Mouse (Mus musculus) midbrain, embryonic 16.5 days (tissue): Measurements from ENCODE around the gene Taf12. TPM values are rescaled to one million over a fixed set of nuclear protein-coding genes. Genes with fewer than 3 reads are reported as not detected.
A peak's percentile ranks its signal among the peaks of the same experiment; 100 is the strongest.

ENCODE experiments used
- ATAC-seq: fragments of 200-750 bp; cut with Nextera tagmentation; 2 replicates; pipeline ENCODE4 v1.8.0; 2017; ENCODE audit warnings: moderate TSS enrichment
- H3K27ac ChIP-seq: fragments of 300-500 bp; sonication (generic); 2 replicates; pipeline ENCODE4 v1.5.1; 2014; ENCODE audit warnings: mild to moderate bottlenecking, low read length, mixed read lengths
- H3K27me3 ChIP-seq: fragments of 300-500 bp; sonication (generic); 2 replicates; pipeline ENCODE4 v1.6.1; 2014; ENCODE audit warnings: low read depth, low read length, mixed read lengths; ENCODE audit not compliant: control insufficient read depth, insufficient read depth
- H3K36me3 ChIP-seq: fragments of 300-500 bp; sonication (generic); 2 replicates; pipeline ENCODE4 v1.6.1; 2014; ENCODE audit warnings: mild to moderate bottlenecking, low read length, moderate library complexity, mixed read lengths; ENCODE audit not compliant: control insufficient read depth, insufficient read depth
- H3K4me1 ChIP-seq: fragments of 300-500 bp; sonication (generic); 2 replicates; pipeline ENCODE4 v1.6.1; 2014; ENCODE audit warnings: mild to moderate bottlenecking, low read length, mixed read lengths; ENCODE audit not compliant: control insufficient read depth, insufficient read depth
- H3K4me2 ChIP-seq: fragments of 300-500 bp; sonication (generic); 2 replicates; pipeline ENCODE4 v1.6.1; 2014; ENCODE audit warnings: mild to moderate bottlenecking, low read length, mixed read lengths
- H3K4me3 ChIP-seq: fragments of 300-500 bp; sonication (generic); 2 replicates; pipeline ENCODE4 v1.5.1; 2014; ENCODE audit warnings: low read depth, mild to moderate bottlenecking, low read length, moderate library complexity, mixed read lengths
- H3K9ac ChIP-seq: fragments of 300-500 bp; sonication (generic); 2 replicates; pipeline ENCODE4 v1.6.1; 2014; ENCODE audit warnings: low read depth, low read length, mixed read lengths
- H3K9me3 ChIP-seq: fragments of 300-500 bp; sonication (generic); replicated peaks from 2 replicates; pipeline ENCODE4 v1.6.1; 2014; ENCODE audit warnings: mild to moderate bottlenecking, low read length, mixed read lengths; ENCODE audit not compliant: control insufficient read depth, poor library complexity, severe bottlenecking
- WGBS: fragments of 180-500 bp; shearing (Covaris S2); extraction: QIAGEN DNeasy Blood & Tissue Kit; methylation state at CpG from one replicate; pipeline ENCODE4 v1.1.7; 2014; 5-methylcytosine and 5-hydroxymethylcytosine counted together
- polyA plus RNA-seq: library from polyadenylated mRNA; unstranded; fragments of >200 nt; fragmentation: Nextera tagmentation; extraction: Ambion mirVana; gene quantifications from 2 replicates; pipeline ENCODE4 v1.2.1, GENCODE M21; 2015

The Taf12 gene
- polyA plus RNA-seq, 1 experiment from 2014 or later = 42.8 TPM

- Histone ChIP-seq H3K9ac (no peak overlapping the region), H3K4me2 (no peak overlapping the region), H3K27ac (no peak overlapping the region), H3K4me3 (no peak overlapping the region), H3K9me3 (no peaks in the 10 kb centered on the region), H3K4me1 (no peaks in the 10 kb centered on the region), H3K27me3 (no peaks in the 10 kb centered on the region), H3K36me3 (peaks cover 23% of the 10 kb centered on the region)
- 82% methylated on average over 12 of the region's 12 CpGs for WGBS
- no peak for ATAC-seq
These were observed 17.6 kb downstream of the Taf12 start for GRCm38 (mm10) chr4:132291624-132292335.

- Histone ChIP-seq H3K4me2 (no peak overlapping the region), H3K36me3 (peaks cover 20% of the 10 kb centered on the region), H3K27me3 (no peaks in the 10 kb centered on the region), H3K4me1 (no peaks in the 10 kb centered on the region), H3K9me3 (no peaks in the 10 kb centered on the region), H3K9ac (no peak overlapping the region), H3K27ac (no peak overlapping the region), H3K4me3 (no peak overlapping the region)
- ATAC-seq = no peak
- WGBS = 41% methylated on average over 4 of the region's 4 CpGs
These were observed 18.8 kb downstream of the Taf12 start for GRCm38 (mm10) chr4:132292988-132293387.

GRCm38 (mm10) chr4:132293682-132294240 lies 19.6 kb downstream of the Taf12 start:
- WGBS = 82% methylated on average over 7 of the region's 7 CpGs
- H3K27me3 ChIP-seq = no peaks in the 10 kb centered on the region
- no peak for ATAC-seq
- no peak overlapping the region for H3K4me2 ChIP-seq
- no peak overlapping the region for H3K9ac ChIP-seq
- no peak overlapping the region for H3K27ac ChIP-seq
- H3K4me1 ChIP-seq = no peaks in the 10 kb centered on the region
- peaks cover 20% of the 10 kb centered on the region for H3K36me3 ChIP-seq
- H3K9me3 ChIP-seq = no peaks in the 10 kb centered on the region
- no peak overlapping the region for H3K4me3 ChIP-seq

- Histone ChIP-seq H3K4me2 (no peak overlapping the region), H3K27ac (no peak overlapping the region), H3K27me3 (no peaks in the 10 kb centered on the region), H3K4me3 (no peak overlapping the region), H3K36me3 (peaks cover 13% of the 10 kb centered on the region), H3K9ac (no peak overlapping the region), H3K9me3 (no peaks in the 10 kb centered on the region), H3K4me1 (no peaks in the 10 kb centered on the region)
- 43% methylated on average over 8 of the region's 8 CpGs for WGBS
- no peak for ATAC-seq
These were observed 21.7 kb downstream of the Taf12 start for GRCm38 (mm10) chr4:132295696-132296390.

GRCm38 (mm10) chr4:132299849-132300248 lies 25.7 kb downstream of the Taf12 start:
- Histone ChIP-seq H3K9me3 (no peaks in the 10 kb centered on the region), H3K4me1 (0 out of 2 replicates have a peak, but pooled peaks cover 2% of the 10 kb centered on the region), H3K27ac (no peak overlapping the region), H3K4me3 (no peak overlapping the region), H3K4me2 (no peak overlapping the region), H3K27me3 (no peaks in the 10 kb centered on the region), H3K9ac (no peak overlapping the region), H3K36me3 (no peaks in the 10 kb centered on the region)
- no peak for ATAC-seq
- 91% methylated on average over 1 of the region's 1 CpGs for WGBS

GRCm38 (mm10) chr4:132301486-132301885 lies 27.3 kb downstream of the Taf12 start:
- 0 out of 2 replicates have a peak, but pooled peaks cover 2% of the 10 kb centered on the region for H3K4me1 ChIP-seq
- no peaks in the 10 kb centered on the region for H3K27me3 ChIP-seq
- ATAC-seq = no peak
- H3K4me3 ChIP-seq = no peak overlapping the region
- H3K9ac ChIP-seq = no peak overlapping the region
- 83% methylated on average over 6 of the region's 6 CpGs for WGBS
- no peak overlapping the region for H3K4me2 ChIP-seq
- H3K9me3 ChIP-seq = no peaks in the 10 kb centered on the region
- H3K36me3 ChIP-seq = no peaks in the 10 kb centered on the region
- no peak overlapping the region for H3K27ac ChIP-seq

- Histone ChIP-seq H3K9ac (peak overlapping the region; percentile 57), H3K27ac (no peak overlapping the region), H3K9me3 (no peaks in the 10 kb centered on the region), H3K4me2 (peak overlapping the region; percentile 67), H3K4me3 (peak overlapping the region; percentile 42), H3K27me3 (no peaks in the 10 kb centered on the region), H3K36me3 (no peaks in the 10 kb centered on the region), H3K4me1 (0 out of 2 replicates have a peak, but pooled peaks cover 2% of the 10 kb centered on the region)
- 68% methylated on average over 16 of the region's 16 CpGs for WGBS
- 0 out of 2 replicates have a peak, but pooled peaks have one; percentile 16 for ATAC-seq
These were observed 28.1 kb downstream of the Taf12 start for GRCm38 (mm10) chr4:132301965-132302938.

GRCm38 (mm10) chr4:132302939-132303479 lies 28.8 kb downstream of the Taf12 start, which contains the start of gene Rab42:
TSS of gene Rab42 (minus strand) at chr4:132303385.
- H3K27me3 ChIP-seq = no peaks in the 10 kb centered on the region
- no peaks in the 10 kb centered on the region for H3K9me3 ChIP-seq
- H3K36me3 ChIP-seq = no peaks in the 10 kb centered on the region
- WGBS = 1% methylated on average over 31 of the region's 31 CpGs
- peak within 1 kb of the TSS; percentile 42 for H3K4me3 ChIP-seq
- peak within 1 kb of the TSS; percentile 57 for H3K9ac ChIP-seq
- peak within 1 kb of the TSS; percentile 67 for H3K4me2 ChIP-seq
- H3K27ac ChIP-seq = no peak within 1 kb of the TSS
- peak; percentile 43; the same call in 1 of the 2 replicates for ATAC-seq
- H3K4me1 ChIP-seq = 0 out of 2 replicates have a peak, but pooled peaks cover 2% of the 10 kb centered on the region
